Mouse (Mus musculus) right cerebral cortex, postnatal 14 days (tissue): ENCODE measurements around the gene Pdlim1.
"Not testable (repeated sequence)": the region's sequence is repeated elsewhere in the genome, so short reads cannot be mapped to it uniquely, and the experiment has no call there.

Experiments used
- DNase-seq: peaks from one replicate; pipeline ENCODE4 v3.0.0; 2022

Pdlim1 gene

GRCm38 (mm10) chr19:40238175-40238850, 33.3 kb downstream of the Pdlim1 start:
- DNase-seq = no peak

GRCm38 (mm10) chr19:40232560-40232959, 39.1 kb downstream of the Pdlim1 start:
- DNase-seq = no peak

GRCm38 (mm10) chr19:40231825-40232541, 39.7 kb downstream of the Pdlim1 start:
- DNase-seq = no peak

GRCm38 (mm10) chr19:40231074-40231738, 40.4 kb downstream of the Pdlim1 start:
- no peak for DNase-seq

- no peak for DNase-seq
These were observed 45.0 kb downstream of the Pdlim1 start for GRCm38 (mm10) chr19:40226516-40227151.

- DNase-seq = no peak
These were observed 45.9 kb downstream of the Pdlim1 start for GRCm38 (mm10) chr19:40225761-40226110.

- peak; percentile 87 for DNase-seq
These were observed 46.4 kb downstream of the Pdlim1 start for GRCm38 (mm10) chr19:40225102-40225760.

- not testable (repeated sequence) for DNase-seq
These were observed 49.3 kb downstream of the Pdlim1 start for GRCm38 (mm10) chr19:40222307-40222706.

- no peak for DNase-seq
These were observed 50.8 kb downstream of the Pdlim1 start for GRCm38 (mm10) chr19:40220878-40221277.

- not testable (repeated sequence) for DNase-seq
These were observed 68.7 kb downstream of the Pdlim1 start for GRCm38 (mm10) chr19:40202947-40203346.

GRCm38 (mm10) chr19:40190596-40190995, 81.0 kb downstream of the Pdlim1 start:
- DNase-seq = no peak

GRCm38 (mm10) chr19:40187160-40187559, 84.5 kb downstream of the Pdlim1 start, which contains the start of gene Cyp2c70:
Gene Cyp2c70, minus strand, starts transcription at chr19:40187333.
- no peak for DNase-seq

GRCm38 (mm10) chr19:40183600-40183999, 88.0 kb downstream of the Pdlim1 start:
- peak; percentile 9 for DNase-seq

- DNase-seq = no peak
These were observed 93.3 kb downstream of the Pdlim1 start for GRCm38 (mm10) chr19:40178311-40178710.
